Mouse (Mus musculus) limb, embryonic 11.5 days (tissue): ENCODE measurements around the gene Pik3r3. TPM values are rescaled to one million over a fixed set of nuclear protein-coding genes. Genes with fewer than 3 reads are reported as not detected.
"Not testable (repeated sequence)": the region's sequence is repeated elsewhere in the genome, so short reads cannot be mapped to it uniquely, and the experiment has no call there.

Source experiments
- ATAC-seq: fragments of 200-750 bp; cut with Nextera tagmentation; 2 replicates; pipeline ENCODE4 v1.8.0; 2017; ENCODE audit warnings: low read depth; ENCODE audit not compliant: insufficient number of reproducible peaks, low FRiP score, low TSS enrichment
- DNase-seq: peaks from one replicate; pipeline ENCODE4 v3.0.0-alpha.2; 2015; ENCODE audit warnings: low spot score
- H3K27ac ChIP-seq: fragments of 300-500 bp; sonication (generic); replicated peaks from 2 replicates; pipeline ENCODE4 v1.5.1; 2014; ENCODE audit warnings: low read depth, mild to moderate bottlenecking, low read length
- H3K27me3 ChIP-seq: fragments of 300-500 bp; sonication (generic); 2 replicates; pipeline ENCODE4 v1.6.1; 2014; ENCODE audit warnings: mild to moderate bottlenecking, low read length, mixed read lengths; ENCODE audit not compliant: control insufficient read depth, insufficient read depth
- H3K36me3 ChIP-seq: fragments of 300-500 bp; sonication (generic); 2 replicates; pipeline ENCODE4 v1.6.1; 2014; ENCODE audit warnings: mild to moderate bottlenecking, low read length, moderate library complexity, mixed read lengths; ENCODE audit not compliant: control insufficient read depth, insufficient read depth
- H3K4me1 ChIP-seq: fragments of 300-500 bp; sonication (generic); 2 replicates; pipeline ENCODE4 v1.6.1; 2014; ENCODE audit warnings: low read length, mixed read lengths; ENCODE audit not compliant: control insufficient read depth, insufficient read depth
- H3K4me2 ChIP-seq: fragments of 300-500 bp; sonication (generic); 2 replicates; pipeline ENCODE4 v1.6.1; 2014; ENCODE audit warnings: low read depth, mild to moderate bottlenecking, moderate library complexity; ENCODE audit not compliant: severe bottlenecking
- H3K4me3 ChIP-seq: fragments of 300-500 bp; sonication (generic); 2 replicates; pipeline ENCODE4 v1.5.1; 2014; ENCODE audit warnings: low read depth, low read length
- H3K9ac ChIP-seq: fragments of 300-500 bp; sonication (generic); 2 replicates; pipeline ENCODE4 v1.6.1; 2014; ENCODE audit warnings: mild to moderate bottlenecking, low read length
- H3K9me3 ChIP-seq: fragments of 300-500 bp; sonication (generic); 2 replicates; pipeline ENCODE4 v1.6.1; 2016; ENCODE audit warnings: low read length; ENCODE audit not compliant: control insufficient read depth
- WGBS: fragments of 180-500 bp; shearing (Covaris S2); extraction: QIAGEN DNeasy Blood & Tissue Kit; methylation state at CpG from one replicate; pipeline ENCODE4 v1.1.7; 2014; 5-methylcytosine and 5-hydroxymethylcytosine counted together
- polyA plus RNA-seq: library from polyadenylated mRNA; unstranded; fragments of >200 nt; fragmentation: Nextera tagmentation; extraction: Ambion mirVana; gene quantifications from 2 replicates; pipeline ENCODE4 v1.2.1, GENCODE M21; 2014

The Pik3r3 gene
- polyA plus RNA-seq, 1 experiment from 2014 or later = 46.2 TPM

DNA sequence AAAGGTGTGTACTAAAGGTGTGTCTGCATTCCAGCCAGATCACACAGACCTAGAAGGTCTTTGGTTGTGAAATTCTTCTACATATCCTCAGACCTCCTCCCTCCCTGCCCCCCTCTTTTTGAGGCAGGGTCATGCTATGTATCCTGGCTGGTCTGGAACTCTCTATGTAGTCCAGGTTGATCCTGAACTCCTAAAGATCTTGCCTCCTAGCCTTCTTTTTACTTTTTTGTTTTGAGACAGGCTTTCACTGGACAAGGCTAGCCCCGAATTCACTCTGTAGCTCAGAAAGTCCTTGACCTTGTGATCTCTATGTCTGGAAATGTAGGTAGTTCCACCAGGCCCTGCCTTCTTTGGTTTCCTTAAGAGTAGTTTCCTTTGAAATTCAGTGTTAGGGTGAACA lies 12.5 kb upstream of the Pik3r3 start:
- Histone ChIP-seq H3K9me3 (no peaks in the 10 kb centered on the region), H3K36me3 (no peaks in the 10 kb centered on the region), H3K27ac (no peak overlapping the region), H3K4me3 (no peak overlapping the region), H3K9ac (no peak overlapping the region), H3K4me1 (no peaks in the 10 kb centered on the region), H3K27me3 (no peaks in the 10 kb centered on the region), H3K4me2 (no peak overlapping the region)
- 90% methylated on average over 1 of the region's 1 CpGs for WGBS
- DNase-seq = no peak
- no peak for ATAC-seq

DNA sequence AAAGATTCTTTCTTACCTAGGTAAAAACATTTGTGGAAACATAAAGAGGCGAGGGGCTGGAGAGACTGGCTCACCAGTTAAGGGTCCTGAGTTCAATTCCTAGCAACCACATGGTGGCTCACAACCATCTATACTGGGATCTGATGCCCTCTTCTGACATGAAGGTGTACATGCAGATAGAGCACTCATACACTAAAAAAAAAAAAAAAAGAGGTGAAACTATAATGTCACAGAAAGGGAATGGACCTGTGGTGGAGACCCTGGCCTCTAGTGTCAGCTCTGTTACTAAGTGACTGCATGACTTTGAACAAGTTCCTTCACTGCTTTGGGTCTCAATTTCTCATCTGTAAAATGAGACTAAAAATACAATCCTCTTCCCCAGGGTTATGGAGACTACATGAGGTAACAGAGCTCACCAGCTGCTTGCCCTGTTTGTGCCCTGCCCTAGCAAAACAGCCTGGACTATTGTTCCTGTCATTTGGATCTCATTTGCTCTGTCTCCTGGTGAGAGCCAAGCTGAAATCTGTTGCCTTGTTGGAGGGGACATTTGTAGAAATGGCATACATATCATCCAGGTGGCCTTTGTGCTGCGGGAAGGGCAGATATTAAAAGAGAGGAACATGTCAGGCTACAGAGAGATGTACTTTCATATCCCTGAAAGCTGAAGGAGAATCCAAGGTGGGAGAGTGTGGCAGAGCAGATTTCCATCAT lies 5.4 kb upstream of the Pik3r3 start:
- H3K27ac ChIP-seq = no peak overlapping the region
- 92% methylated on average over 2 of the region's 2 CpGs for WGBS
- H3K36me3 ChIP-seq = no peaks in the 10 kb centered on the region
- H3K9ac ChIP-seq = no peak overlapping the region
- no peaks in the 10 kb centered on the region for H3K9me3 ChIP-seq
- no peaks in the 10 kb centered on the region for H3K27me3 ChIP-seq
- no peak for ATAC-seq
- no peak overlapping the region for H3K4me2 ChIP-seq
- no peaks in the 10 kb centered on the region for H3K4me1 ChIP-seq
- no peak for DNase-seq
- H3K4me3 ChIP-seq = no peak overlapping the region

DNA sequence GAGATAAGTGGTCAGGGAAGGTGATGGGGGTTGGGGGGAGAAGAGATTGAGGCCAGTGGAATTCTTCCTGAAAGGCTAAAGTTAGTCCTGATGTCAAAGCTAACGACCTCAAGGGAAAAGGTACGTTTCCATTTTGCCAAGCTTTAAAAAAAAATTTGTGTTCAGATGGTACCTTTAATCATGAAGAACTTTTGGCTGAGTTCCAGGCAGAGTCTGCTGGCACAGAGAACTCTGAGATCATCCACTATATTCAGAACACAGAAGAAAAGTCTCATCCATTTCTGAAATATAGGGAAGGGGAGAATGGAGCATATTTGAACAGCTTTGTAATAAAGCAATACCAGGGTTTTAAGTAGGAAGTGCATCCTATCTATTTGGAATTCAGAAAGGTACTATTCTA lies 4.4 kb upstream of the Pik3r3 start:
- Histone ChIP-seq H3K4me2 (no peak overlapping the region), H3K36me3 (no peaks in the 10 kb centered on the region), H3K27me3 (no peaks in the 10 kb centered on the region), H3K9ac (no peak overlapping the region), H3K9me3 (no peaks in the 10 kb centered on the region), H3K4me3 (no peak overlapping the region), H3K4me1 (no peaks in the 10 kb centered on the region), H3K27ac (no peak overlapping the region)
- no peak for ATAC-seq
- no peak for DNase-seq
- WGBS = 65% methylated on average over 2 of the region's 2 CpGs

DNA sequence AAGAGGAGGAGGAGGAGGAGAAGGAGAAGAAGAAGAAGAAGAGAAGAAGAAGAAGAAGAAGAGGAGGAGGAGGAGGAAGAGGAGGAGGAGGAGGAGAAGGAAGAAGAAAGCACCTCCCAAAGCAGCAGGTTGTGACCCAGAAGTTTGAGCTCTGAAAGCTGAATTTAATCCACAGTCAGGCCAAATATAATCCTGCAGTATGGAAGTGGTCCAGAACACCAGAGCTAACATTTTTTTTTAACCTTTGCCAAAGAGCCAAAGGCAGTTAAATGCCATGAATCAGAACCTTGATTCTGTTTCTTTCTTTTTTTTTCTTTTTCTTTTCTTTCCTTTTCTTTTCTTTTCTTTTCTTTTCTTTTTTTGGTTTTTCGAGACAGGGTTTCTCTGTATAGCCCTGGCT lies 3.8 kb upstream of the Pik3r3 start:
- not testable (repeated sequence) for H3K4me3 ChIP-seq, H3K4me2 ChIP-seq, H3K9ac ChIP-seq, H3K36me3 ChIP-seq, H3K9me3 ChIP-seq, ATAC-seq, DNase-seq, H3K4me1 ChIP-seq, H3K27ac ChIP-seq, H3K27me3 ChIP-seq
- WGBS = 56% methylated on average over 1 of the region's 1 CpGs

DNA sequence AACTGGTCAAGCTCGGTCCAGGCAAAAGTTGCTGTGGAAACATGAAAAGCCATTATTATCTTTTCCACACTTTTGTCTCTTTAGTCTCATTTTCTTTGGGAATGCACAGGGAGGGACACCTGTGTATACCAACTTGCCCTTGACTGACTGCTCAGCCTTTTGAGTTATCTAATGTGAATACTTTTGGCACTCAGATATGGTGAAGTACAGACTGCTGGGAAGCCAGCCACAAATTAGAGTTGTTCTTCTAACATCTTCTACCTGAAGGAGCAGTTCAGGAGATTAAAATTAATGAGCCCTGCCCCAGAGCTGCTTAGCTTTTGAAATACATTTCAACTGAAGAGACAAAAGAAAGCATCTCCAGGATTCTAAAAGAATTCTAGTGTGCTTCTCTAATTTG lies 2.4 kb upstream of the Pik3r3 start:
- H3K4me2 ChIP-seq = no peak overlapping the region
- 93% methylated on average over 1 of the region's 1 CpGs for WGBS
- no peaks in the 10 kb centered on the region for H3K36me3 ChIP-seq
- no peak overlapping the region for H3K27ac ChIP-seq
- no peaks in the 10 kb centered on the region for H3K9me3 ChIP-seq
- DNase-seq = no peak
- no peak for ATAC-seq
- H3K27me3 ChIP-seq = no peaks in the 10 kb centered on the region
- H3K4me3 ChIP-seq = no peak overlapping the region
- H3K9ac ChIP-seq = no peak overlapping the region
- no peaks in the 10 kb centered on the region for H3K4me1 ChIP-seq

DNA sequence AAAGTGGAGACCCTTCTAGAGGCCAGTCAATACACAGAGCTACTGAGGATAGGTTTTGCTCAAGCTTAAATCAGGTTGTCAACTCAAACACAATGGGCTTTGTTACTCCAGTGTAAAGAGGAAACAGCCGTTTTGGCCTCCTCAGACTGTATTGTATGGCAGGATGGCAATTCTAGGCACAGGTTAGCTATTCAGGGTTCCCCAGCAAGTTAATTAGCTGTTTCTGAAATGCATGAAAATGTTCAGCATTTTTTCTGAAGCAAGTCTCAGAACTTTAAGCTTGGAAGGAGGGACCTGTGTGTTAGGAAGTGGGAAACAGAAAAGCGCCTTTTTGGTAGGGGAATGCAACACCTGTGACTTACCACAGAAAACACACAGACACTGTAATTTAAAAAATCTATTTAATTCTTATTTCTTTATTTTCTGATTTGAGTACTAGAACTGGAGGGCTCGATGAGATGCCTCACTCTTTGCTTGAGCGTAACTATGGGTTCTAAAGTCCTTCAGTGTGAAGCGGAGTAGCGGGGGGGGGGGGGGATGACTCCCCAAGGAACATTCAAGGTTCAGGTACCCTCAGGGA lies 1.3 kb upstream of the Pik3r3 start:
- DNase-seq (peak; percentile 47), ATAC-seq (no peak)
- Histone ChIP-seq H3K36me3 (no peaks in the 10 kb centered on the region), H3K9me3 (no peaks in the 10 kb centered on the region), H3K4me1 (no peaks in the 10 kb centered on the region), H3K27ac (peak overlapping the region; percentile 99), H3K4me3 (peak overlapping the region; percentile 43), H3K27me3 (no peaks in the 10 kb centered on the region), H3K4me2 (peak overlapping the region; percentile 65), H3K9ac (peak overlapping the region; percentile 92)
- WGBS = 4% methylated on average over 6 of the region's 6 CpGs

DNA sequence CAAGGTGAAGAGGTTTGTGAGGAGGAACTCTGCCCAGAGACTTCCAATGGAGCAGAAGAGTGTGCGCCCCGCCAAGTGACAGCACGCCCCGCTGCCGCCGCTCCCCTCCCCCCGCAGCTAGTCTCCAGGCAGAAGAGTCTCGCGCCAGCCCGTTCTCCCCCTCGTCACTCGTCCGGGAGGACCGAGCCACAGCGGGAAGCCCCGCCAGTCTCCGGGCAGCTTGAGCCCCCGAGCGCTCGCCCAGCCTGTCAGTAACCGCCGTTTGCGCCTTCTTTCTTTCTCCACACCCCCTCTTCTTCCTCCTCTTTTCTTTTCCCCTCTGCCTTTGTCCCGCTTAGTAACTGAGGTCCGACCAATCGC lies 658 bp upstream of the Pik3r3 start:
- Histone ChIP-seq H3K4me2 (peak overlapping the region; percentile 65), H3K9ac (peak overlapping the region; percentile 92), H3K36me3 (no peaks in the 10 kb centered on the region), H3K27ac (peak overlapping the region; percentile 99), H3K4me3 (peak overlapping the region; percentile 43), H3K27me3 (no peaks in the 10 kb centered on the region), H3K4me1 (no peaks in the 10 kb centered on the region), H3K9me3 (no peaks in the 10 kb centered on the region)
- DNase-seq = no peak
- 1% methylated on average over 16 of the region's 26 CpGs for WGBS
- no peak for ATAC-seq

DNA sequence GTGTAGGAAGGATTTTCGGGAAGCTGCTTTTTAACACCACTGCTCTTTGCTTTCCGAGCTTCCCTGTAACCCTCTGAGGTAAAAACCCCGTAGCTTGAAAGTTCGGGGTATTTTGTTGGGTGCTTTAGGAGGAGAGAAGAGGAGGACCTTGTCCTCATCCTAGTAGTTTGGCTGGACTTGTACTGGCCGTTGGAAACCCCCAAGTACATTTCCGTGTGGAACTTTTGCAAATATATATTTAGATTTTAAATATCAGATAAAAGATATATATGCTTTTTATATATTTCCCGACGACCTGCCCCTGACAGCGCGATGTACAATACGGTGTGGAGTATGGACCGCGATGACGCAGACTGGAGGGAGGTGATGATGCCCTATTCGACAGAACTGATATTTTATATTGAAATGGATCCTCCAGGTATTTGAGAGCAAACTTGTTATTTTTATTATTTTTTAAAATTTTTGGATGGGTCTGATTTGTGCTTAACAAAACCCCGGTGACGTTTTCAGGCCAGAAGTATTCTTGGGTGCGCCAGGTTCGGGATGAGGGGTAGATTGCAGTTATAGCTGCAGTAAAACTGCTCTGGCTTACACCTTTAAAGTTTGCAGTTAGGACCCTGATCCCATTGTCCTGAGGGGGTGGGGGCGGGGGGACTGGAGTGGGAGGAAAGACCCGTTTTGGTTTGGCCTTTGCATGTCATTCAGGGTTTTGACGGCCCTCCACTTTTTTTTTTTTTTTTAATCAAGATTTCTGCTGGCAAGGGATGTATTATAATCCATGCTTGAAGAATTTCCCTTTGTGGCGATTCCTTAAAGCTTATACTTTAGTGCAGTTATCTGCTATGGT lies 801 bp downstream of the Pik3r3 start:
- Histone ChIP-seq H3K9ac (peak overlapping the region; percentile 92), H3K4me1 (no peaks in the 10 kb centered on the region), H3K4me3 (peak overlapping the region; percentile 43), H3K9me3 (no peaks in the 10 kb centered on the region), H3K36me3 (no peaks in the 10 kb centered on the region), H3K4me2 (peak overlapping the region; percentile 65), H3K27me3 (no peaks in the 10 kb centered on the region), H3K27ac (peak overlapping the region; percentile 99)
- ATAC-seq = no peak
- WGBS = under 1% methylated on average over 23 of the region's 23 CpGs
- DNase-seq = peak; percentile 47
